Mouse (Mus musculus): ENCODE results near the gene Mknk2.

Gene Mknk2

GRCm38 (mm10) chr10:80669737-80670485 lies 8.0 kb downstream of the Mknk2 start:
- DNase-seq, result peak; percentile 97

GRCm38 (mm10) chr10:80669018-80669417 lies 8.9 kb downstream of the Mknk2 start:
- DNase-seq, result no peak

GRCm38 (mm10) chr10:80668614-80669013 lies 9.3 kb downstream of the Mknk2 start:
- DNase-seq, result peak; percentile 85

GRCm38 (mm10) chr10:80666837-80667412 lies 11.0 kb downstream of the Mknk2 start:
- no peak for DNase-seq

GRCm38 (mm10) chr10:80665981-80666733 lies 11.8 kb downstream of the Mknk2 start:
- DNase-seq, result peak; percentile 57

- peak; percentile 53 for DNase-seq
Measured at GRCm38 (mm10) chr10:80665459-80665858, 12.5 kb downstream of the Mknk2 start.

- DNase-seq, result peak; percentile 86
Measured at GRCm38 (mm10) chr10:80665016-80665380, 12.9 kb downstream of the Mknk2 start.

- DNase-seq, result peak; percentile 97
Measured at GRCm38 (mm10) chr10:80664197-80665015, 13.5 kb downstream of the Mknk2 start.

- DNase-seq, result no peak
Measured at GRCm38 (mm10) chr10:80663485-80664196, 14.3 kb downstream of the Mknk2 start.

- DNase-seq, result peak; percentile 79
Measured at GRCm38 (mm10) chr10:80661149-80661548, 16.8 kb downstream of the Mknk2 start.

- peak; percentile 65 for DNase-seq
Measured at GRCm38 (mm10) chr10:80659213-80659612, 18.7 kb downstream of the Mknk2 start.

GRCm38 (mm10) chr10:80658841-80659202 lies 19.1 kb downstream of the Mknk2 start:
- DNase-seq, result peak; percentile 50

- no peak for DNase-seq
Measured at GRCm38 (mm10) chr10:80658194-80658840, 19.6 kb downstream of the Mknk2 start.

GRCm38 (mm10) chr10:80656863-80657623 lies 20.9 kb downstream of the Mknk2 start, which contains the start of gene Btbd2:
Gene Btbd2, minus strand, starts transcription at chr10:80657071.
- peak; percentile 54 for DNase-seq

- peak; percentile 95 for DNase-seq
Measured at GRCm38 (mm10) chr10:80656130-80656862, 21.6 kb downstream of the Mknk2 start.

GRCm38 (mm10) chr10:80655406-80656129 lies 22.3 kb downstream of the Mknk2 start:
- DNase-seq, result no peak

GRCm38 (mm10) chr10:80654866-80655265 lies 23.0 kb downstream of the Mknk2 start:
- no peak for DNase-seq

- DNase-seq, result no peak
Measured at GRCm38 (mm10) chr10:80653156-80653720, 24.7 kb downstream of the Mknk2 start.

GRCm38 (mm10) chr10:80650392-80650791 lies 27.5 kb downstream of the Mknk2 start:
- no peak for DNase-seq
